Mouse (Mus musculus) hindbrain, embryonic 13.5 days (tissue): Measurements from ENCODE around the gene Xcl1. TPM values are rescaled to one million over a fixed set of nuclear protein-coding genes. Genes with fewer than 3 reads are reported as not detected.
"Not testable (repeated sequence)": the region's sequence is repeated elsewhere in the genome, so short reads cannot be mapped to it uniquely, and the experiment has no call there.

ENCODE experiments used
- ATAC-seq: fragments of 200-750 bp; cut with Nextera tagmentation; 2 replicates; pipeline ENCODE4 v1.8.0; 2017; ENCODE audit warnings: moderate TSS enrichment; ENCODE audit not compliant: low FRiP score
- H3K27ac ChIP-seq: fragments of 300-500 bp; sonication (generic); 2 replicates; pipeline ENCODE4 v1.5.1; 2015; ENCODE audit warnings: inconsistent platforms, mild to moderate bottlenecking, moderate library complexity
- H3K27me3 ChIP-seq: fragments of 300-500 bp; sonication (generic); 2 replicates; pipeline ENCODE4 v1.6.1; 2015; ENCODE audit warnings: mild to moderate bottlenecking, inconsistent platforms
- H3K36me3 ChIP-seq: fragments of 300-500 bp; sonication (generic); 2 replicates; pipeline ENCODE4 v1.6.1; 2015; ENCODE audit warnings: mild to moderate bottlenecking, inconsistent platforms
- H3K4me1 ChIP-seq: fragments of 300-500 bp; sonication (generic); replicated peaks from 2 replicates; pipeline ENCODE4 v1.6.1; 2015; ENCODE audit warnings: inconsistent platforms
- H3K4me2 ChIP-seq: fragments of 300-500 bp; sonication (generic); 2 replicates; pipeline ENCODE4 v1.6.1; 2015; ENCODE audit warnings: inconsistent platforms, mild to moderate bottlenecking, moderate library complexity
- H3K4me3 ChIP-seq: fragments of 300-500 bp; sonication (generic); 2 replicates; pipeline ENCODE4 v1.5.1; 2015; ENCODE audit warnings: mild to moderate bottlenecking, inconsistent platforms
- H3K9ac ChIP-seq: fragments of 300-500 bp; sonication (generic); 2 replicates; pipeline ENCODE4 v1.6.1; 2015; ENCODE audit warnings: mild to moderate bottlenecking, inconsistent platforms
- H3K9me3 ChIP-seq: fragments of 300-500 bp; sonication (generic); 2 replicates; pipeline ENCODE4 v1.6.1; 2016; ENCODE audit warnings: inconsistent platforms
- WGBS: fragments of 180-500 bp; shearing (Covaris S2); methylation state at CpG from one replicate; pipeline ENCODE4 v1.1.7; 2015; 5-methylcytosine and 5-hydroxymethylcytosine counted together
- polyA plus RNA-seq: library from polyadenylated mRNA; unstranded; fragments of >200 nt; fragmentation: Nextera tagmentation; extraction: Ambion mirVana; gene quantifications from 2 replicates; pipeline ENCODE4 v1.2.1, GENCODE M21; 2015

Xcl1 gene
- polyA plus RNA-seq, result not detected in 2 replicates

DNA sequence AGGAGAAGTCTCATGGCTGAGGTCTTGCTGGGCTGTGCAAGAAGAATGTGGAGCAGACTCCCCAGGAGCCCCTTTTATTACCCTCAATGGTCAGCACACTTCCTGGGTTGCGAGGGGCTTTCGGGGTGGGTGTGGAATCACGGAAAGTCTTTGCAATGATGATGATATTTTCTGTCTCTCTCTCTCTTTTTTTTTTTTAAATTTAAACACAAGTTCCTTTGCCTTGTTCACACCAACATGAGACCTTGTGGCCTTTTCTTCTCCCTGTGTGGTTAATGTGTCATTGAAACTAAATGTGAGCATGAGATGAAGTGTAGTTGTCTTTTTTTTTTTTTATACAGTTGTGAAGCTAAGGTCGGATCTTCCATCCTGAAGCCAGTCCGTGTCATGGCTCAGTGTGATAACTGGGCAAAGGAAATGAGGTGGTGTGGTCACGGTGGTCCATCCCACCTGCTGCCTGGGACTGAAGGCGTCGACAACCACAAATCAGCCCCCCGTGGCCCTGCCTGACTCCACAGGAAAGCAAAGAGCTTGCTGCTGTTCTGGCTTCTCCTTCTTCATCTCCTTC lies at the start of gene Xcl1:
Xcl1 (minus strand) TSS at position 51 of the 568 bp plus-strand sequence.
- WGBS, result 83% methylated on average over 9 of the region's 9 CpGs
- Histone ChIP-seq H3K27ac (no peak within 1 kb of the TSS), H3K4me3 (no peak within 1 kb of the TSS), H3K4me1 (no peaks in the 10 kb centered on the region), H3K27me3 (no peaks in the 10 kb centered on the region), H3K36me3 (no peaks in the 10 kb centered on the region), H3K9me3 (no peaks in the 10 kb centered on the region), H3K4me2 (no peak within 1 kb of the TSS), H3K9ac (no peak within 1 kb of the TSS)
- no peak for ATAC-seq

DNA sequence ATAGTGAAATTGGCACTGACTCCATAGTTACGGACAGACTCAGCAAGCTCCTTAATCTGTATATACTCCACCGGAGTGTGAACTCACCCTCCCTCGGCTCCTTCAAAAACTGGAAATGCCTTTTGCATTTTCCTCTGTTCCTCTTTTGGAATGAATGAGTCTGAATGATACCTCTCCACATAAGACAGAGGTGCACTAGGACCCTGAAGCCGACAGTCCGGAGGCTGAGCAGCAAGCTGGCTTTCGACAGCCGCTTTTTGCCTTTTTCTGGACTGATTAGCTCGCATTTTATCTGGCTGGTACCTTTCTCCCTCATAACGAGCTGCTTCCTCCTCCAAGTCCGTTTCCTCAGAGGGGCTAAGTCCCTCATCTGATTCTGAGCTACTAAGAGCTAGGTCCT lies 49.4 kb upstream of the Xcl1 start:
- not testable (repeated sequence) for ATAC-seq, H3K36me3 ChIP-seq, H3K4me3 ChIP-seq, H3K27me3 ChIP-seq, H3K4me1 ChIP-seq, H3K4me2 ChIP-seq, H3K27ac ChIP-seq, H3K9ac ChIP-seq
- H3K9me3 ChIP-seq, result peaks cover 18% of the 10 kb centered on the region; the same call in 1 of the 2 replicates
- WGBS, result 92% methylated on average over 10 of the region's 10 CpGs

DNA sequence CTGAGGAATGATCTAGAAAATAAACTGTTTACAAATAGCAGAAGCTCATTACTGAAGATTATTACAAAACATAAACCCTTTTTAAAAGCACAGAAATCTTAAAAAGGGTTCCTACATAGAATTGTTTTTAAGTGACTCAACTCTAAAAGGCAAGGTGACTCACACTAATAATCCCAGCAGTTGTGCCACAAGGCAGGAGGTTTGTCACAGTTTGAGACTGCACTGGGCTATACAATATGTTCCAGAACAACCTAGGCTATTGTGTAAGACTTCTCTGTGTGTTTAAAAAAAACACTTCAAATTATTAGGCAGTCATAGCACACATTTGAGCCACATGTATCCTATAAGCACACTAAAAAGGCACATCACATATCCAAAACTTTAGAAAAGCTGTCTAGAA lies 42.0 kb upstream of the Xcl1 start:
- H3K9me3 ChIP-seq, result no peaks in the 10 kb centered on the region
- no peak overlapping the region for H3K4me2 ChIP-seq
- no peaks in the 10 kb centered on the region for H3K4me1 ChIP-seq
- H3K4me3 ChIP-seq, result no peak overlapping the region
- no peaks in the 10 kb centered on the region for H3K27me3 ChIP-seq
- no peak for ATAC-seq
- no peak overlapping the region for H3K9ac ChIP-seq
- no peak overlapping the region for H3K27ac ChIP-seq
- no peaks in the 10 kb centered on the region for H3K36me3 ChIP-seq

DNA sequence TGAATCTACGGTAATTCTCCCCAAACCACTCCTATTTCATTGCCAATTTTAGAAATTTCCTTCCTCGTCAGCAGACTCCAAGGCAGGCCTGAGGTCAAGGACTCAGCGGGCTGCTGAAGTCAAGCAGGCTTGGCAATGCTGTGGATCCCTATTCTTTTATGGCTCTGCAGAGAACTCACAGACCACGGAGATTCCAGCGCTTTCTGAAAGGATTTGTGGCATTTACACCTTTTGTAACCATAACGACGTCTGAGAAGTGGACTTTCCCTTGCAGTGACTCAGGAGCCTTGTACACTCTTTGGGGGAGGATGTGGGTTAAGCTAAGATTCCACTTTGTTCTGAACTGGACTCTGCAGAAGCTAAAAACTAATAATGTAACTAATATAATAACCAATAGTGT lies 40.4 kb upstream of the Xcl1 start:
- no peaks in the 10 kb centered on the region for H3K9me3 ChIP-seq
- no peak for ATAC-seq

DNA sequence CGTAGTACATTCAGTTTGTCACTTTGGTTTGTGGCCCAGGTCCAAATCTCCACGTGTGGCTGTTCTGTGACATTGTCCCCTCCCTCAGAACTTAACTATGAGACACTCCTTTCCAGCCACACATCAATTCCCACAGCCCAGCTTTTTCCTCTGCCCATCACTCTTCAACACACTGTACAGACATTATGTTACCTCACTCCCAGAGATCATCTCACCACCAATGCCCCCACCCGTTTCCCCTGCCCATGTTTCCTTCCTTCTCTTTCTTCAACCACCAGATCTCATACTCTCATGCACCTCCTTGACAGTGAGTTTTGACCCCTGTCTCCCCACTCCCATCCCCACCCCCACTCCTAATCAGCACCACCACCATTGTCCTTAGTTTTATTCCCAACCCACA lies 39.9 kb upstream of the Xcl1 start:
- Histone ChIP-seq H3K4me2 (no peak overlapping the region), H3K9ac (no peak overlapping the region), H3K27me3 (no peaks in the 10 kb centered on the region), H3K36me3 (no peaks in the 10 kb centered on the region), H3K27ac (no peak overlapping the region), H3K4me3 (no peak overlapping the region), H3K4me1 (no peaks in the 10 kb centered on the region), H3K9me3 (no peaks in the 10 kb centered on the region)
- ATAC-seq, result no peak
- WGBS, result 91% methylated on average over 3 of the region's 3 CpGs

More for the DNA sequence above, 40.4 kb upstream of the Xcl1 start:
- no peak overlapping the region for H3K4me2 ChIP-seq
- WGBS, result 89% methylated on average over 7 of the region's 7 CpGs
- no peak overlapping the region for H3K27ac ChIP-seq
- H3K27me3 ChIP-seq, result no peaks in the 10 kb centered on the region
- no peaks in the 10 kb centered on the region for H3K4me1 ChIP-seq
- H3K4me3 ChIP-seq, result no peak overlapping the region
- H3K36me3 ChIP-seq, result no peaks in the 10 kb centered on the region
- no peak overlapping the region for H3K9ac ChIP-seq

DNA sequence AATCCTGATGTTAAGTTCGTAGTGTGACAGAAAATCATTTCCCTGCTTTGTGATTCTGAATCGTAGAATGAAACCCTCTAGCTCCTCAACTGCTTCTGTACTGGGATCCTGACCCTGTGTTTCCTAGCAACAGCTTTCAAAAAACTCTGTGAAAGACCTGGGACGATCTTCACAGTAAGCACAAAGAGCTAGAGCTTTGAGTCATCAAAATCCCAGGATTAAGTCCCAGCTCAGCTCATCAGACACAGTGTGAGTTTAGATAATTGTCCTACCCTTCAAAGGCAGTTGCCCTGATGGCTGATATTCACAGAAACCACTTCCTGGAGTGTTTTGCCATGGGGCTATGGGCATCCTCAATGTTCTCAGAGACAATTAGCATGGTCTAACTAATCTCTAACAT lies 38.5 kb upstream of the Xcl1 start:
- no peak overlapping the region for H3K4me3 ChIP-seq
- no peak for ATAC-seq
- WGBS, result 17% methylated on average over 3 of the region's 3 CpGs

DNA sequence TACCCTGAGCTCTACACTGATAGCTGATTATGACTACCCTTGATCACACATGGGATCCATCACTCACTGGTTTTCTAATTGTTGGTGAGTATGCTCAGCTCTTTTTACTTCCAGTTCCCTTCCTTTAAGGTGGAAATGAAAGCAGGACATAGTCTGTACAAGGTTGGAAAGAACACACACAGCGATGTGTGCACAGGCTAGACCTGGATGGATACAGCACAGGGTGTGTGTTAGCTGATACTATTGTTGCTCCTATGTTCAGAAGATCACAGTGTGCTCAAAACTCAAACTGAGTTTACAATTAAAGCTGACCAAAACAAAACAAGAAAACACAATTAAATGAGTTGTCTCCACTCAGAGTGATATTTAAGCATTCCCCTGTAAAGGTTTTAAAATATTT lies 38.0 kb upstream of the Xcl1 start:
- no peak overlapping the region for H3K4me2 ChIP-seq
- no peak overlapping the region for H3K9ac ChIP-seq
- no peaks in the 10 kb centered on the region for H3K27me3 ChIP-seq
- ATAC-seq, result no peak
- 89% methylated on average over 1 of the region's 1 CpGs for WGBS
- no peaks in the 10 kb centered on the region for H3K4me1 ChIP-seq
- H3K4me3 ChIP-seq, result no peak overlapping the region
- no peaks in the 10 kb centered on the region for H3K9me3 ChIP-seq
- H3K36me3 ChIP-seq, result no peaks in the 10 kb centered on the region
- no peak overlapping the region for H3K27ac ChIP-seq

More for the DNA sequence above, 38.5 kb upstream of the Xcl1 start:
- Histone ChIP-seq H3K27me3 (no peaks in the 10 kb centered on the region), H3K4me2 (no peak overlapping the region), H3K36me3 (no peaks in the 10 kb centered on the region), H3K4me1 (no peaks in the 10 kb centered on the region), H3K9me3 (no peaks in the 10 kb centered on the region), H3K9ac (no peak overlapping the region), H3K27ac (no peak overlapping the region)

DNA sequence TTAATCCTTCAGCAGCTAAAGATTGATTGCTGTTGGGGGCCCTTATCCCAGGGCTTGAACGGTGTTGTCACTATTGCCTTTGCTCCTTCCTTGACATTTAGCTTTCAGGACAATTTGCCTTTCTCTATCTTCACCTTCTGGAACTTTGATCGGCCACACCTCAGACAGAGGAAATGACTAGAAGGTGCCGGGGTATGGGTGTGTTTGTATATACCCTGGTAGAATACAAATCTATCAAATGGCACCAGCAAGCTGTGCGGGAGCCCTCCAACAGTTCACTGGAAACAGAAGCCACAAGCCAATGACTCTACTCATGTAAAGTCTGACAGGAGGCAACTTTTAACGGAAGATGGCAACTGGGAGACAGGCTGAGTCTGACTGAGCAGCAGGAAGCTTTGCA lies 37.4 kb upstream of the Xcl1 start:
- H3K9me3 ChIP-seq, result no peaks in the 10 kb centered on the region
- H3K27me3 ChIP-seq, result no peaks in the 10 kb centered on the region
- no peaks in the 10 kb centered on the region for H3K4me1 ChIP-seq
- no peak overlapping the region for H3K27ac ChIP-seq
- no peak for ATAC-seq
- no peak overlapping the region for H3K4me2 ChIP-seq
- no peak overlapping the region for H3K4me3 ChIP-seq
- H3K9ac ChIP-seq, result no peak overlapping the region
- H3K36me3 ChIP-seq, result no peaks in the 10 kb centered on the region
- WGBS, result 90% methylated on average over 5 of the region's 5 CpGs

DNA sequence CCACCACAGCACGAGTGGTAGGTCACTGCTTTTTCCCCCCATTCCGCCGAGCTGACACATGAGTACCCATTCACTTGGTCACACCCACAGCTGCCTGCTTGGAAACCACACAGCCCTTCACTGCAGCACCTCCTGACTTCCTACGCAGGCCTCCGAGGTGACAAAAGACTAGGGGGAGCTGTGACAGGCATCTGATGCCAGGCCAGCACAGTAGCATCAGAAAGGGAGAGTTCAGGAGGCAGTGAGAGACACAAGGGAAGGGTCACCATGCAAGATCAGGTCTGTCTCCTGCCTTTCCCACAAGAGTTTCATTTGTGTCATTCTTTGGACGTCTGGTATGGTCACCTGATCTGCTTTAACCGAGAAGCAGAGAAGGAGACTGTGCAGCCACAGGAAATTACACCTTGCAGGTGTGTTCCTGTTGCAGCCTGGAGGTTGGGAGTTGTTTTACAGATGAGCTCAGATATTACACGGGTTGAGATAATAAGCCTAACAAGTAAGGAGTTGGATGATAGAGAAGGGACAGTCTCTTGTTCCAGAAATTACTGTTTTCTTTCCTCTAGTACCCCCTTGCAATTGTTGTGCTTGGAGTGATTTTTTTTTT lies 30.9 kb upstream of the Xcl1 start:
- Histone ChIP-seq H3K27ac (no peak overlapping the region), H3K36me3 (no peaks in the 10 kb centered on the region), H3K4me1 (no peaks in the 10 kb centered on the region), H3K9me3 (no peaks in the 10 kb centered on the region), H3K4me2 (no peak overlapping the region), H3K4me3 (no peak overlapping the region), H3K27me3 (no peaks in the 10 kb centered on the region), H3K9ac (no peak overlapping the region)
- no peak for ATAC-seq
- 50% methylated on average over 8 of the region's 8 CpGs for WGBS

DNA sequence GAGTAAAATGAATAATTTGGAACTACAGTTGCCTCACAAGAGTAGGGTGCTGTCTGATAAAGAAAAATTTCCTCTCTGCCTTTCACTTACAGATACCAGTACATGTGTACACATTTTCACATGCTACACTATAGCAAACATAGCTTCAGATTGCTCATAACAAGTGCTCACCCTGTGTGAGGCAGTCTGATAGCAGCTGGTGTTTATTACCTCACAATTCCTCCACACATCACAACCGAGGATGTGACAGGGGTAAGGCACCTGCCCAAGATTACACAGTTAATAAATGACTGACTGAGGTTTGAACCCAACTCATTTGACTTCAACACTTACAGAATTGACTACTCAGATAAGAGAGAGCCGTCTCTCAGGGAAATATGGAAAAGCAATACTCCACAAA lies 25.3 kb upstream of the Xcl1 start:
- WGBS, result 41% methylated on average over 2 of the region's 2 CpGs
- Histone ChIP-seq H3K4me2 (no peak overlapping the region), H3K9ac (no peak overlapping the region), H3K4me1 (peaks cover 8% of the 10 kb centered on the region; the same call in 1 of the 2 replicates), H3K9me3 (no peaks in the 10 kb centered on the region), H3K27ac (no peak overlapping the region), H3K27me3 (no peaks in the 10 kb centered on the region), H3K4me3 (no peak overlapping the region), H3K36me3 (no peaks in the 10 kb centered on the region)
- ATAC-seq, result no peak

DNA sequence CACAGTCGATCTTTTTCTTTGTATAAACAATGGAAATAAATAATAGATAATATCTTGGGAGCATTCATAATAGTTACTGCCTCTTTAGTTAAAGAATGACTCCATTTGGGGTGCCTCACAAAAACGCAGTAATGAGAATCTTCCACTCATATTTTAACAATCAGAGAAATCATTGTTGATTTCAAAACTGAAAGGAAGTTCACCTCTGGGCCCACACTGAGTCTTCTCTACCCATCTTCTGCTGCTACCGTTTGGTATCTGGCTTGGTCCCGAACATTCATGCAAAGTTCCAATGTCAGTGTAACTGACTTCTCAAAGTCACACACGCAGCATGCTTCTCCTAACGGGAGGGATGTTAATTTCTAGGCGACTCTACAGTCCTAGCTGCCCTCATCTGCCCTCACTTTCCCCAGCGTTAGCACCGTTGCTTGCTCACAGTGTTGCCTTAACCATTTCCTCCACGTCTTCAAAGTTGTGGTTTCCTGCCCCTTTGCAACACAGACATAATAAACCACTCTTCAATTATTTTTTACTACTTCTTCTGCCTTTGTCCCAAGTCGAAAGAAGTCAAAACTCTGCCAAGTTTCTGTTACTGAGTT lies 24.6 kb upstream of the Xcl1 start:
- 29% methylated on average over 11 of the region's 11 CpGs for WGBS
- Histone ChIP-seq H3K4me2 (no peak overlapping the region), H3K27me3 (no peaks in the 10 kb centered on the region), H3K4me1 (peaks cover 8% of the 10 kb centered on the region; the same call in 1 of the 2 replicates), H3K9me3 (no peaks in the 10 kb centered on the region), H3K36me3 (no peaks in the 10 kb centered on the region), H3K9ac (no peak overlapping the region), H3K27ac (no peak overlapping the region), H3K4me3 (no peak overlapping the region)
- no peak for ATAC-seq

DNA sequence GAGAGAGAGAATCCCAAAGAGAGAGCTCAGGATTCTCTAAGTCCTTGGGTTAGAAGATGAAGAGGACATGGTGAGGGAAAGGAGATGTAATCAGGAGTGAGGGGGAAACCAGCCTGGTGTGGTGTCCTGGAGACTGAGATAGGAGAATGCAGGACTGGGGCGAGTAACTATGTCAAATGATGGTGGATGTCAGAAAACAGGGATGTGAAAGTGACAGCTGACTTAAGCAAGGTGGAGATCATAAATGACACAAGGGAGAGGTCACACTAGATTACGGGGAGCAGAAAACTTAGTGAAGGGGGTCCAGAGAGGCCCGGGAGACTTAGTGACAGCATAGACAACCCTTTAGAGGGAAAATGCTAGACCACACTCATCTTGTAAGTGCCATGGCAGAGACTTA lies 23.8 kb upstream of the Xcl1 start:
- no peak overlapping the region for H3K9ac ChIP-seq

DNA sequence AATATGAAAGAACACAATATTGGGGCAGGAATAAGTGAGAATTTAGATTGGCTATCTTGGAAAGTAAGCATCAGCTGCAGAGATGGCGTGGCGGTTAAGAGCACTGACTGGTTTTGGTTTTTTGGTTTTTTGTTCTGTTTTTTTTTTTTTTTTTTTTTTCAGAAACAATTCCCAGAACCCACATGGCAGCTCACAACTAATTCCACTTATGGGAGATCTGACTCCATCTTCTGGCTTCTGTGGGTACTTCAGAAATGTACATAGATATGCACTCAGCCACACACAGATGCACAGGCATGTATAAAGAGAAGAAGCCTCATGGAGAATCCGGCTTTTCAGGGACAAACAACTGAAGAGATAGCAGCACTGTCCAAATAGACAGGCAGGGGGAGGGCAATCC lies 22.6 kb upstream of the Xcl1 start:
- H3K9me3 ChIP-seq, result no peaks in the 10 kb centered on the region
- no peak overlapping the region for H3K9ac ChIP-seq
- H3K36me3 ChIP-seq, result no peaks in the 10 kb centered on the region
- no peaks in the 10 kb centered on the region for H3K27me3 ChIP-seq
- 98% methylated on average over 3 of the region's 3 CpGs for WGBS
- H3K4me1 ChIP-seq, result peaks cover 8% of the 10 kb centered on the region; the same call in 1 of the 2 replicates
- no peak overlapping the region for H3K4me3 ChIP-seq
- H3K4me2 ChIP-seq, result no peak overlapping the region
- no peak overlapping the region for H3K27ac ChIP-seq
- no peak for ATAC-seq

More for the DNA sequence above, 23.8 kb upstream of the Xcl1 start:
- H3K9me3 ChIP-seq, result no peaks in the 10 kb centered on the region
- H3K4me3 ChIP-seq, result no peak overlapping the region
- peaks cover 8% of the 10 kb centered on the region; the same call in 1 of the 2 replicates for H3K4me1 ChIP-seq
- ATAC-seq, result no peak
- WGBS, result 86% methylated on average over 3 of the region's 3 CpGs
- no peaks in the 10 kb centered on the region for H3K27me3 ChIP-seq
- H3K36me3 ChIP-seq, result no peaks in the 10 kb centered on the region
- no peak overlapping the region for H3K27ac ChIP-seq
- H3K4me2 ChIP-seq, result no peak overlapping the region
